Mouse (Mus musculus): ENCODE results near the gene Slc39a3.
"Not testable (repeated sequence)": the region's sequence is repeated elsewhere in the genome, so short reads cannot be mapped to it uniquely, and the experiment has no call there.

The Slc39a3 gene

DNA sequence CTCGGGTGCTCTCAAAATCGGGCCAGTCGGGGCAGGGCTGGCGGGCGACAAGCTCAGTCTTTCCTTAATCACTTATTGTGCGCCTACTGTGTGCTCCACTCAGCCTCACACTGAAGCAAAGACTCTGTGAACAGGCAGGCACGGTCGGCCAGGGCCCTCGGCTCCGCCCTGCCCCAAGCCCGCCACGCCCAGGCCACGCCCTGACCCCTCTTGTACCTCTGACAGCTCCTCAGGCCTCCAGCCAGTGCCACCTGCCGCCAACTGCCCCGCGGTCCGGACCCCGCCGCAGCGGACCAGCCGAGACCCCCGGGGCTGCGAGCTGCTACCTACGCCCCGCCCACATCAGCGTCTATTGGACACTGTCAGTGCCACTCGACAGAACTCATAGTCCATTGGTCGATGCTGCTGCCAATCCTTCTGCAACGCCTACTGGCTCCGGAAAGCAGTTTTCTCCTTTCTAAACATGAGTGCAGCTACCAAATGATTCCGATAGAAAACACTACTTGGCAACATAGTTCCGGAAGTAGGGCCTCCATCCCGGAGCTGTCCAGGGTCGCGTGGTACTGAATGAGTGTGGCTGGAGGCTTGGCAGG, at the start of gene Slc39a3:
TSS of gene Slc39a3 (minus strand) at position 439 of the 593 bp plus-strand sequence.
- DNase-seq: peak; percentile 98 to 100

DNA sequence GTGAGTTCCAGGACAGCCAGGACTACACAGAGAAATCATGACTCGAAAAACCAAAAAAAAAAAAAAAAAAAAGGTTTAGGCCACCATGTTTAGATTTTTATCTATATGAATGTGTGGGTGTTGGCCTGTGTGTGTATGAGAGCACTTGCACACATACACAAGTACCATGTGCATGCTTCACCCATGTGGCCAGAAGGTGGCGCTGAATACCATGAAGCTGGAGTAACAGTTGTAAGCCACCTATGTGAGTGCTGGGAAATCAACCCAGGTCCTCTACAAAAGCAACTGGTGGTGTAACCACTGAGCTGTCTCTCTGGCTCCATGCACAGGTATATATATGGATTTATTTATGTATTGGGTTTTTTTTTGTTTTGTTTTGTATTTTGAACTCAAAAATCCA, 49.8 kb upstream of the Slc39a3 start:
- peak in 1 of 2 experiments; percentile 42 for DNase-seq

DNA sequence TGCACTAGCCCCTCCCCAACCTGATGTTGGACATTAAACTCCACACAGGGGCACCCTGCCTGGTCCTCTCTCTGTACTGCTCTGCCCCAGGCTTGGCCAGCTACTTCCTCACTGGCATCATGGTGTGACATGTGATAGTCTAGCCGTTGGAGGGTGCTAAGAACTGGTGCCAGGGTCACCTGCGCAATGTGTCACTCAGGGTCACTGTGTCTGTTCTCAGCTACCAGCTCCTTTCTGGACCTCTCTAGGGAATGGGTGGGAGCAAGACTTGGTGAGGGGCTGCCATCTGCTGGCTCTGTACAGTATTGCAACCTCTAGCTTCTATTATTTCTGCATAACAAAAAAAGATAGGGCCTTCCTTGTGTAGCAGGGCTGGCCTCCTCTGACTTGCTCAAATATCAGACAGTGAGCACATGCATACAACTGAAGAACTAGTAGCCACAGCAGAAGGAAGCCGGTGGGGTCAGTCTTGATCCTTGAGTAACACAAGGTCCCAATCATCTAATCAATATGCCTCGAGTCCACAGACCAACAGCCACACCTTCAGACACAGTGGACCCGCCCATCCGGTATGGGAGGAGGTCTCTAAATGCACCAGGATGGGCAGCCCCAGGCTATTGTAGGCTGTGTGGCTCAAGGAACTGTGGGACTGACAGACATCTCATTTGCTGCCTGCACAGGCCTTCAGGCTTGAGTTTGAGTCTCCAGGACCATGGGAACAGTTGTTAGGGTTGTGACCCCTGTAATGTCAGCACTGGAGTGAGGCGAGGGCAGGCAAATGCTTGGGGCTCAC, 45.1 kb upstream of the Slc39a3 start:
- DNase-seq: peak; percentile 61 to 83

DNA sequence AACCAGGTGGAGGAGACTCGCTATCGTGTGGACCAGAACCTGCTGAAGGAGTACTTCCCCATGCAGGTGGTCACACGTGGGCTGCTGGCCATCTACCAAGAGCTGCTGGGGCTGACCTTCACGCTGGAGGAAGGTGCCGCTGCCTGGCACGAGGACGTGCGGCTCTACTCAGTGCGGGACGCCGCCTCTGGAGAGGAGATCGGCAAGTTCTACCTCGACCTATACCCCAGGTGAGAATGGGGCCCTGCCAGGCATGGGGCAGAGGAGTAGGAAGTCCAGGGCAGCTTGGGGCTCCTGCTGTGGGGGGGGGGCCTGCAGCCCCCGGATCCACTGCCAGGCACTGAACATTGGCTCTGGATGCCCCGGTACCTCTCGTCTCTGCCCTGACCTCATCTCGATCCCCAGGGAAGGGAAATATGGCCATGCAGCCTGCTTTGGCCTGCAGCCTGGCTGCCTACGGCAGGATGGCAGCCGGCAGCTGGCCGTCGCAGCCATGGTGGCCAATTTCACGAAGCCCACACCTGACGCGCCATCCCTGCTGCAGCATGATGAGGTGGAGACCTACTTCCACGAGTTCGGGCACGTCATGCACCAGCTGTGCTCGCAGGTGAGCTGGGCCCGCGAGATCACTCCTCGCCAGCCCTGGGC, 42.9 kb upstream of the Slc39a3 start:
- no peak for DNase-seq

DNA sequence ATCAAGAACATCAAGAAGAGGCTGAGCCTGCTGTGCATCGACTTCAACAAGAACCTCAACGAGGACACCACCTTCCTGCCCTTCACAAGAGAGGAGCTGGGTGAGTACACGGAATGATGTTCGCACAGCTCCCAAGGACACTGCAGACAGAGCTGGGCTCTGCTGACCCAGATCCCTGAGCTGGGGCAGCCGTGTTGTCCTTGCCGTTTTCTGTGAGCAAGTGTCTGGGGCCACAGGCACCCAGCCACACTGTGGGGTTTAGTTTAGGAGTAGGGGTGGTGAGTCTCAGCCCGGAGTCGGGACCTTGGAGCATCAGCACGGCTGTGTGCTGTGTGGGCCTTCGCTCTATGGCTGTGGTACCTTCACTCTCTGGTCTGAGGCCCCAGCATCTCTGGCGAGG, 40.7 kb upstream of the Slc39a3 start:
- DNase-seq: no peak

DNA sequence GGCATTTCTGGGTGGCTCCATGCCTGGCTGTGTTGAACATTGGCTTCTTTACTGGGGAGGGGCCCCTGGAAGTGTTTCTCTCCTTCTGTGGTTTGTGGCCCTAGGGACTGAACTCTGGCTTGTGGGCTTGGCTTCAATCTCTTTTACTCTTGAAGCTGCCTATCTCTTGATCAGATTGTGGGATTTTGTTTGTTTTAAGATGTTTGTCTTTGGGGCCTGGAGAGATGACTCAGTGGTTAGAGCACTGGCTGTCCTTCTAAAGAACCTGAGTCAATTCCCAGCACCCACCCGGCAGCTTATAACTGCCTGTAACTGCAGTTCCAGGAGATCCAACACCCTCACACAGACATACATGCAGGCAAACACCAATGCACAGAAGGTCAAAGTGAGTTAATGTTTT, 39.1 kb upstream of the Slc39a3 start:
- no peak for DNase-seq

DNA sequence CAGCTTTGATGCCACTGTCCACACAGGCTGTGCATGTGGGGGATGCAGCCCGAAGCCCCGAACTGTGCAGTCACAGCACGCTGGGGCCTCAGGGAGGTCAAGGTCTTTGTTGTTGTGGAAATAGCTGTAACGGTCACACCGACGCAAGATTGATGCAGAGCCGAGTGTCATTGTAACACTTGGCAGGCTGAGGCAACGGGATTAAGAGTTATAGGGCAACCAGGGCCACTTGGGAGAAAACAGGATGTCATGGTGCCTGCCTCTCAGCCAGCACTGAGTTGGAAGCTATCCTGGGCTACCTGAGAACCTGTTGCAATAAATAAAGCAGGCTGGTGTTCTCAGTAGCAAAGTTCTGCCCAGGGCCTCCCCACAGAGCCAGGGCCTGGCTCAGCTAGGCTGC, 38.5 kb upstream of the Slc39a3 start:
- no peak for DNase-seq

DNA sequence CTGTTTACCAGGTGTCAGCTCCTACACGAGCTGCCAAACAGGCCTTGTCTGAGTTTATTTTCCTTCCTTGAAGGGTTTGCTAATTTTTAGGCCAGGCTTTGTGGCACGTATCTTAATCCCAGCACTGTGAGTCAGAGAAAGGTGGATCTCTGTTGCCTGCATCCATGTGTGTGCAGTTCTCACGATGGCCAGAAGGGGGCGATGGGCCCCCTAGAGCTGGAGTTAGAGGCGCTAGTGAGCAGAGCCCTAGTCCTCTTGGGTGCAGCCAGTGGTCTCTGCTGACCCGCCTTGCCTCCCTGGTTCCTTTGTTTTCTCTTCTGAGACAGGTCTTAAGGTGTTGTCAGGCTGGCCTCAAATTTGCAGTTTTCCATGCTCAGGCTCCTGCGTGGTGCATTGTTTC, 36.2 kb upstream of the Slc39a3 start:
- no peak for DNase-seq

DNA sequence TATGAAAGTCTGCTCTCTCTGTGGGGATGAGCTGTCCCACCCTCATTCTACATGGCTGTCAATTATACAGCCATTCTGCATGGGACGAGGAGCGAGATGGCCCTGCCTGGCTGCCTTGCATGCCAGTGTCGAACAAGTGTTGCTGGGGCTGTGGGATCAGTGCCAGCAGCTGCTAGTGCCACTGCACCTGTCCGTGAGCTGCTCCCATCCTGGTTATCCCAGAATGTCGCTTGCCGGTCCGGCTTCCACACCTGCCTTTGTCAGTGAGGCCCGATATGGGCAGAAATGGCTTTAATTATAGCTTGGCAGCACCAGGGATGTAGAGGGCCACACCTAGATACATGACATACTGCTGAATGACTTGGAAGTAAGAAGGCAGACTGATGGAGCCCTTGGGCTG, 35.1 kb upstream of the Slc39a3 start:
- DNase-seq: no peak

DNA sequence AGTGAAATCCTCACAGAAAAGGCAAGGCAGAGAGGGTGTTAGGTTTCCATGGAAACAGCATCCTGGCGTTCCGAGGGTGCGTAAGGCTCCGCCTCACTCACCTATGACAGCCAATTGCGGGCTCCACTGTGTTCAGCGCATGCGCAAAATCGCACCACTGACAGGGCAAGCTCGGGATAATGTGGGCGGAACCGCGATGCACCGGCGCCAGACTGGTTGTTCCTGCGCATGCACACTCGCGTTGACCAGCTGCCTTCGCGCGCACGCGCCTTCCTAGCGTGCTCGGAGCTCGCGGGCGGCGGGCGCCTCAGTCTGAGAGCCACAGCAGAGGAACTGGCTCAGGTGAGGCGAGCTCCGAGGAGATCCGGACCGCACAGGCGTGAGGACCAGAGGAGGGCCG, 32.6 kb upstream of the Slc39a3 start, which contains the start of gene Thop1:
TSS of gene Thop1 (plus strand) at position 200 of the 400 bp plus-strand sequence.
- DNase-seq: peak; percentile 97 to 98

DNA sequence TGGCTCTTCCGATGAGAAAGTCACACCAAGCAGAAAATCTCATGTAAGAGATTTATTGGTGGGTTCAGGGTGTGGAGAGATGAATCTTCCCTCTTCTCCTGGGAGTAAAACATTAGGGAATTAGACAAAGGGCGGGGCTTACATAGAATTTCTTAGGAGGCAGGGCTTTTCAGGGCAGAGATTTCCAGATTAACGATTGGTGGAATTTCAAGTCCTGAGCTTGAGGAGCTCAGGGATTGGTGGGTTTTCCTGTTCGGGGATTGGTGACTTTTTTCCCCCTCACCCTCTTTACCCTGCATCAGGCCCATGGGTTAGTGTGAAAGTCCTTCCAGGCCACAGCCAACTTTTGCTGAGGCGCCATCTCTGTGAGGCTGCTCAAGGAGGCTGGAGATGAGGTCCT, 31.5 kb upstream of the Slc39a3 start:
- DNase-seq: no peak

DNA sequence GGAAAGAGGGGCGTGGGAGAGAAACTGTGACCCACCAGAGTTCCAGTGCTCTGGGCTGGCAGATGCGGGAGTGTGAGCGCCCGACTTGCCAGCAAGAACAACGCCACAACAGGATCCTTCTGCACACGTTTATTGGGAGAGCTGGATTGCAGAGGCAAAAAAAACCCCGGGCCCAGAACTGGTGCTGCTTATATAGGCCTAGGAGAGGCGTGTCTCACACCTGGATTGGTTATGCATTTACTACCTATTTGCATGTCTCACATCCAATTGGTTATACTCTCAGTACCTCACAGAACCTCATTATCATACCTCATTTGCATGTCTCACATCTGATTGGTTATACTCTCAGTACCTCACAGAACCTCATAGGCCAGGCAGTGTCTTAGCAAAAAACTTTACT, 27.3 kb upstream of the Slc39a3 start:
- not testable (repeated sequence) for DNase-seq

DNA sequence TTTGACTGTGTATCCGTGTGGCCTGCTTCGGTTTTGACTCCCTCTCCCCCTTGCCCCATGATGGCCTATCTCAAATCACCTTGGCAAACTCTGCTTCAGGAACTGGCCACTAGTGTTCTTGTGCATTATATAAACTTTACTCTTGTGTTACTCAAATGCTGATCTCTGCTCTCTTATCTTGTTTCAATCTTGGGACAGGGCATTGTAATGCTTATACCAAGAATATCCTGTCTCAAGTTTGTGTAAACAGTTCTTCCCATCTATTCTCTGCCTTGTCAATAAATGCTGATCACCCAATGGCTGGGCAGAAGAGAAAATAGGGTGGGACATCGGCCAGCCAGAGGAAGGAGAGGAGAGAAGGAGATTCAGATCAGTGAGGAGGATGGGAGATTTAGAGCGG, 25.5 kb upstream of the Slc39a3 start:
- no peak for DNase-seq

DNA sequence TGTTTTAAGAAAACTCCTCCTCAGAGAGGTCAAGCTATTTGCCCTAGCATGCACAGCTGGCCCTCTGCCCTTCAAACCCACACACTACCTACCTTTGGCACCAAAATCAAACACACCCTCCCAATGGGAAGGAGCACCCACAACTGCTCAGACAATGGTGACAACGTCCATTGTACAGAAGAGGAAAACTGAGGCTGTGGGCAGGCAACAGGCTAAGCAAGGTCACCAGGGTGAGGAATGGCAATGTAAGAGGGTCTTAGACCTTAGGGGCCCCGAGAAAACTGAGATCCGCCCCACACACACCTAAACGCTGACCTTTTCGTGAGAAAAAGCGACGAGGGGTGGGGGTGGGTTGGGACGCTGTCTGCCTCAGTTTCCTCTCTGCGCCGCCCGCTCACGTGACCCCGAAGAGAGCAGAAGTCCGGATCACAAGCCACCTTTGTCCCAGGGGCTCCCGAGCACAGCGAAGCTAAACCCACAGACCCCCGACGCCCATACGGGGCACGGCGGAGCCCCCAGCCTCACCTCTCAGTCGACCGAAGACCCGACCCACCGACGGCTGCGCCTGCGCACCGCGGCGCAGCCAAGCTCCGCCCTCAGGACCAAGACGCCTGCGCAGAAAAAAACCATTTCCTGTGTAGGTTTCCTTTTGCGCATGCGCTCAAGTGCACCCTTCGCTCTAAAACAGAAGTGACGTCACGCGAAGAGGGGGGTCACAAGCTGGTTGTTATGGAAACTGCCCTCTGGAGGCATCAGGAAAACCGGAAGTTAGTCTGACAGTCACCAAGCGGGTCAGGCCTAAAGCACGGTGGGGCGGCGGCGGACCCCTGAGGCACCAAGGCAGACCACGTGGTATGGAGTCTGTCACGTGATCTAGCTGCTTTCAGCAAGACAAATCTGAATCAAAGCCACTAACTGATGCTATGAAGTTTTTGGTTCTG, 22.6 kb upstream of the Slc39a3 start, which contains the start of gene Sgta:
TSS of gene Sgta (minus strand) at position 579 of the 941 bp plus-strand sequence.
- DNase-seq: peak; percentile 100

DNA sequence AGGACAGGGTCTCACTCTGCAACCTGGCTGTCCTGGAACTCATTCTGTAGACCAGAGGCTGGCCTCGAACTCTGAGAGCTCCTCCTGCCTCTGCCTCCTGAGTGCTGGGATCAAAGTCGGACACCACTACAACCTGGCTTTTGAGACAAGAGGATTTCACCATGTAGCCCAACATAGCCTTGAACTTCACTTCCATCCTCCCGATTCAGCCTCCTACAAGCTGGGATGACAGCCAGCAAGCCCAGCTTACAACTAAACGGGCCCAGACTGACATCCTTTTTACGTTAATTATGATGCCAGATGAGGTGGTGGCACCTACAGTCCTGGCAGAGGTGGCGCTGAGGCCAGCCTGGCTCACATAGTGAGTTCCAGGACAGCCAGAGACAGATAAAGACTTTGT, 21.7 kb upstream of the Slc39a3 start:
- no peak for DNase-seq

DNA sequence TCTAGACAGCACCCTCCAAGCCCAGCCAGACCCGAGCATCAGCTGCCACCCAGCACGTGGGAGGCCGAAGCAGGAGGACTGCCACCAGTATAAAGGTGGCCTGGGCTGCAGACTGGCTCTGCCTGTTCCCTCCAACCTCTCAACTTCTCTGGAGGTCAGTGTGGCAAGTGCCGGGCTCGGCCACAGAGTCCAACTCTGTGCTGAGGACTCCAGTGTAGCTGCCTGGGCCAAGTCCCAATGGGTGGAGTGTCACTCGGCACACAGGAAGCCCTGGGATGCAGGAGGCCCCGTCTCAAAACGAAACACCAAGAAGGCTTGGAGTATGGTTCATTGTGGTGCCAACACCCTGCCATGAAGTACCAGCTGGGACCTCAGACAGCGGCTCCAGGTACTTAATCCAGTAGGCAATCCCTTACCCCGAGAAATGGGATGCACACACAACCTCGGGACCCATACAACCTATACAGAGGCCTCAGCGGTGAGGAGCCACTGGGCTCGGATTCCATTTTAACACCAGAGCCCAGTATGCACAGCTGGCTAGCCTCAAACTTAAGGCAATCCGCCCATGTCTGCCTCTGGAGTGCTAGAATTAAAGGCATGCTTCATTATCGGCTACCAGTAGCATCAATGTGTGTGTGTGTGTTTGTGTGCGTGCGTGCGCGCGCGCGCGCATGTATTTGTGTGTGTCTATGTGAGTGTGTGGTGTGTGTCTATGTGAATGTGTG, 20.3 kb upstream of the Slc39a3 start:
- no peak for DNase-seq

DNA sequence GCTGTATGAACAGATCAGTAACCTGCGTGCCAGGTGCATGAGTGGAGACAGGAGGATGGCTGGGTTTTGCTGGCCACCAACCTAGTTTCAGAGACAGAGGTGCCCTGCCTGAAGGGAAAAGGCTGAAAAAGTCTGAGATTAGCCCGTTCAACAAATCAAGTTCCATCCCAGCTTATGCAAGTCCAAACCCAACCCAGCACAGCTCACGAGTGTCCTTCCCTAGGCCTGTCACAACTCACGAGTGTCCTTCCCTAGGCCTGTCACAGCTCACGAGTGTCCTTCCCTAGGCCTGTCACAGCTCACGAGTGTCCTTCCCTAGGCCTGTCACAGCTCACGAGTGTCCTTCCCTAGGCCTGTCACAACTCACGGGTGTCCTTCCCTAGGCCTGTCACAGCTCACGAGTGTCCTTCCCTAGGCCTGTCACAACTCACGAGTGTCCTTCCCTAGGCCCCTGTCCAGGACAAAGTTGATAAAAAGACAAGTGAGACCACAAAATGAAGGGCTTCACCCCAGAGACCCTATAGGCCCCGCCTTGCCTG, 18.6 kb upstream of the Slc39a3 start:
- not testable (repeated sequence) for DNase-seq

DNA sequence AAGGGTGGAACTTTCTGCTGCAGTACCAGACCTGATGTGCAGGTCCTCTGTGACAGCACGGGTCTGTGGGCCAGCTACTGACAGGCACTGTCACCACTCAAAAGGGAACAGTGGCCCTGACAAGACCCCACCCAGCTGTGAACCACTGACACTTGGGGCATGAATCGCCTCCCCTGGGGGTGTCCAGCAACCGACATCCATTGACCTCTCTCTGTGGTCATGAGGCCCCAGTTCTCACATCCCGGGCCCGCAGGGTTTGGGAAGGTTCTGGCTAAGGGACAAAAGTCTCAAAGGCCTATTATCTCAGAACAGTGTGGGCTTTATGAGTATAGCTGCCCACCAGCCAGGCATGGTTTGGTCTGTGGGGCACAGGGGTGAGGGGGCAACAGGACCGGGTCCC, 17.9 kb upstream of the Slc39a3 start:
- no peak for DNase-seq

DNA sequence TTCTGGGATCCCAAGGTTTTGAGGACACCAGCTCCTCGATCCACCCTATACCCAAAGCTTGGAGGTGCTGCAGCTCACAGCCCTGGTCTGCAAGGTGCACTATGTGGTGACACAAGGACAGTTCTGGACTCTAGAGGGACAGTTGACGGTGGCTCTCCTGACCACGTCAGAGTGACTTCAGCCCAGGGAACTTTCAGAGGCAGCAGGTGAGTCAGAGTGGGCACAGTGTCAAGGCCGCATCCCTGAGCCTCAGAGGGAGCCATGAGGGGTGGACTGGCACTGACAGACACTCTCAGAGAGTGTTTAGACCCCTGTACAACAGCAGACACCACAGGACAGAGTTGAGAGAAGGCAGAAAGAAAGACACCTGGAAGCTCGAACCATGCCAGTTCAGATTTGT, 15.4 kb upstream of the Slc39a3 start:
- no peak for DNase-seq

DNA sequence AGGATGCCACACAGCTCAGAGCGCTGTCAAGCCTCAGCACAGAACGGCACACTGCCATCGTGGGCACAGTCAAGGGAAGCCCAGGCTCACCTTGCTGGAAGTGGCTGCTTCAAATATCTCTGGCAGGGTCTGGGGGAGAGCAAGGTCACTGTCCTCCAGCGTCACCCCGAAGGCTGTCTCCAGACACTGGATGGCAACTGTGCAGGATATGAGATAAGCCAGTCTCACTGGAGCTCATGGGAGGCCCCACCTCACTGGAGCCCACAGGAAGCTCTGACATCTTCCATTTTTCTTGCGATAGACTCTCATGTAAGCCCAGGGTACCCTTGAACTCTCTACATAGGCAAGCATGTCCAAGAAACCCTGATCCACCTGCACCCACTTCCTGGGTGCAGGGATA, 13.9 kb upstream of the Slc39a3 start:
- no peak for DNase-seq

DNA sequence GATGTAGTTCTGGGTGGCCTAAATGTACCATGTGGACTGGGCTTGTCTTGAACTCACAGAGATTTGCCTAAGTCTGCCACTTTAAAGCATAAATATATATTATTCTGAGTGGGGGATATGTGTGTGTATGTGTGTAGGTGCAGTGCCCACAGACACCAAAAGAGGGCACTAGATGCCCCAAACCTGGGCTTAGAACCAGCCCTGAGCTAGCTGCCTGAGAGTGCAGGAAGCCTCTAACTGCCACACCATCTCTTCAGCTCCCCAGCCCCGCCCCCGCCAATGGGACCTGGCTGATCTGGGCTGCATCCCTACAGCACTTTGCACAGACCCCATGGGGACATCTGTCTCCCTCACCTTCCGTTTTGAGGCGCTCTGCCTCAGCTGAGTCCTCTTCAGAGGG, 13.4 kb upstream of the Slc39a3 start:
- DNase-seq: peak in 1 of 2 experiments; percentile 20

DNA sequence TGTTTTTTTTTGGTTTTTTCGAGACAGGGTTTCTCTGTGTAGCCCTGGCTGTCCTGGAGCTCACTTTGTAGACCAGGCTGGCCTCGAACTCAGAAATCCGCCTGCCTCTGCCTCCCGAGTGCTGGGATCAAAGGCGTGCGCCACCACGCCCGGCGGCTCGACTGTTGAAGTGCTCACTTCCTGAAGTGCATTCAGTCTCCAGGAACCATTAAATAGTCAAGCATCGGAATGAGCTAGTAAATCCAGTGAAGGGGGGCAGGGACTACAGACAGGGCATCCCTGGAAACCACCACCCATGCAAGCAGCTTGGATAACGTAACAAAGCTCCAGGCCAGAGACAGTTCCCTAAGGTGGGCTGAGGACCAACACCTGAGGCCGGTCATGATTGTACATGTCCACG, 8.0 kb upstream of the Slc39a3 start:
- not testable (repeated sequence) for DNase-seq
